Mouse (Mus musculus) brown adipose tissue, adult 24 weeks (tissue): Measurements from ENCODE around the gene Rab44. TPM values are rescaled to one million over a fixed set of nuclear protein-coding genes. Genes with fewer than 3 reads are reported as not detected.
"Not testable (repeated sequence)": the region's sequence is repeated elsewhere in the genome, so short reads cannot be mapped to it uniquely, and the experiment has no call there.

Experiments used
- H3K27ac ChIP-seq: fragments of 200-500 bp; replicated peaks from 2 replicates; pipeline ENCODE4 v1.5.1; 2012; ENCODE audit warnings: low read depth, mild to moderate bottlenecking, low read length
- H3K4me1 ChIP-seq: fragments of 200-500 bp; 2 replicates; pipeline ENCODE4 v1.6.1; 2012; ENCODE audit warnings: low read length, mixed read lengths; ENCODE audit not compliant: control insufficient read depth, insufficient read depth, insufficient read length
- H3K4me3 ChIP-seq: fragments of 200-500 bp; 2 replicates; pipeline ENCODE4 v1.5.1; 2012; ENCODE audit warnings: low read depth, mild to moderate bottlenecking, low read length, moderate library complexity; ENCODE audit not compliant: insufficient read depth
- polyA plus RNA-seq: library from polyadenylated mRNA; stranded (reverse); fragments of >200 nt; gene quantifications from 2 replicates; pipeline ENCODE4 v1.2.4, GENCODE M21; 2012; ENCODE audit not compliant: missing spikeins, insufficient read depth, insufficient read length

Rab44 gene
- polyA plus RNA-seq, 1 experiment: 0.32 TPM

- Histone ChIP-seq H3K4me3 (no peak overlapping the region), H3K4me1 (no peaks in the 10 kb centered on the region; the same call in 1 of the 2 replicates), H3K27ac (no peak overlapping the region)
These were observed 16.9 kb upstream of the Rab44 start for GRCm38 (mm10) chr17:29096851-29097561.

DNA sequence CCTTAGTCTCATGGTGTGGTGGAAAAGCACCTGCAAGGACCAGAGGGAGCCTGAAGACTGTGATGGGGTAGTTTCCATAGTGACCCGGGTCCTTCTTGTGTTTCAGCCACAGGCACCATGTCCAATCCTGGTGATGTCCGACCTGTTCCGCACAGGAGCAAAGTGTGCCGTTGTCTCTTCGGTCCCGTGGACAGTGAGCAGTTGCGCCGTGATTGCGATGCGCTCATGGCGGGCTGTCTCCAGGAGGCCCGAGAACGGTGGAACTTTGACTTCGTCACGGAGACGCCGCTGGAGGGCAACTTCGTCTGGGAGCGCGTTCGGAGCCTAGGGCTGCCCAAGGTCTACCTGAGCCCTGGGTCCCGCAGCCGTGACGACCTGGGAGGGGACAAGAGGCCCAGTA is 15.7 kb upstream of the Rab44 start:
- Histone ChIP-seq H3K27ac (no peak overlapping the region), H3K4me3 (no peak overlapping the region), H3K4me1 (no peaks in the 10 kb centered on the region; the same call in 1 of the 2 replicates)

DNA sequence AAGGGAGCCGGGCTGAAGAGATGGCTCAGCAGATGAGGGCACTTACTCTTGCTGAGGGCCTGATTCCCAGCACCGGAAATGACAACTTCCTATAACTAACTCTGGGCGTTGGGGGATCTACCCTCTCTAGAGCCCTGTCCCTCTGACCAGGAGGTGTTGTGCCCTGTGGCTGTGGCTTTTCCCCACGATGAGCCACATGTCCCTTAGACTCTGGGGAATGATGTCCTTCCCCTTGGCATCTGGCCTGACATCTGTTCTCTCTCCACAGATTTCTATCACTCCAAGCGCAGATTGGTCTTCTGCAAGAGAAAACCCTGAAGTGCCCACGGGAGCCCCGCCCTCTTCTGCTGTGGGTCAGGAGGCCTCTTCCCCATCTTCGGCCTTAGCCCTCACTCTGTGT is 14.9 kb upstream of the Rab44 start:
- H3K27ac ChIP-seq: no peak overlapping the region
- H3K4me1 ChIP-seq: no peaks in the 10 kb centered on the region; the same call in 1 of the 2 replicates
- H3K4me3 ChIP-seq: no peak overlapping the region

DNA sequence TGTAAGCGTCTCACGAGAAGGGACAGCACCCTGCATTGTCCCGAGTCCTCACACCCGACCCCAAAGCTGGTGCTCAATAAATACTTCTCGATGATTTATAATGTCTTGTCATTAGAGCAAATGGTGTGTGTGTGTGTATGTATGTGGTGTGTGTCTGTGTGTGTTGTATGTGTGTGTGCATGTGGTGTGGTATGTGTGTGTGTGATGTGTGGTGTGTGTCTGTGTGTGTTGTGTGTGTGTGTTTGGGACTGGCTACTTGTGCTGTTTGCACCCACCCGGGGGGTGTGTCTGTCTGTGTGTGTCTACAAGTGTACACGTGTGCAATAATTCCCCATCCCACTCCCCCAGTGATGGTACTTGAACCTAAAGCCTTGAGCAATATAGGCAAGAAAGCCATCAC is 13.3 kb upstream of the Rab44 start:
- no peak overlapping the region for H3K27ac ChIP-seq
- H3K4me3 ChIP-seq: no peak overlapping the region
- no peaks in the 10 kb centered on the region; the same call in 1 of the 2 replicates for H3K4me1 ChIP-seq

GRCm38 (mm10) chr17:29110356-29110755 is 3.6 kb upstream of the Rab44 start:
- not testable (repeated sequence) for H3K4me3 ChIP-seq, H3K4me1 ChIP-seq, H3K27ac ChIP-seq

- H3K27ac ChIP-seq: no peak overlapping the region
- H3K4me1 ChIP-seq: peaks cover 3% of the 10 kb centered on the region; the same call in 1 of the 2 replicates
These were observed 2.6 kb upstream of the Rab44 start for GRCm38 (mm10) chr17:29111332-29111731.

DNA sequence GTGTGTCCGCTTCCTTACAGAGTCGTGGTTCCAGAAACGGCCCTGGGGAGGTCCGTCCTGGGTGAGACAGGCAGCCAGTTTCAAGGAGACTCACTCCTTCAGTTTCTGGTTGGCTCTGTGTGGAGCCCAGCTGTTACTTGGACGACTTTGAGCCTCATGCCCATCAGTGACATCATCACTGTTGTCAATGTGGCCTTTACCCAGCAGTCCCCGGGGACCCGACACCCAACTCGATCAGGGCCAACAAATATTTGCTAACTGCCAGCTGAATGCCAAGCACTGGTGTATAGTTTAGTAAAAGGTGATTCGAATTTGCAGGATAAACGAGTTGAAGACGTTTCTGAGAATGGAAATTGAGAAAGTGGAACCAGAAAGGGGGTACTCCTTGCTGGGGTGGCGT is 2.1 kb downstream of the Rab44 start:
- Histone ChIP-seq H3K4me1 (peaks cover 3% of the 10 kb centered on the region; the same call in 1 of the 2 replicates), H3K27ac (no peak overlapping the region), H3K4me3 (no peak overlapping the region)

More at GRCm38 (mm10) chr17:29111332-29111731, 2.6 kb upstream of the Rab44 start:
- H3K4me3 ChIP-seq: no peak overlapping the region

- Histone ChIP-seq H3K4me1 (peaks cover 3% of the 10 kb centered on the region; the same call in 1 of the 2 replicates), H3K4me3 (no peak overlapping the region), H3K27ac (no peak overlapping the region)
These were observed 3.2 kb downstream of the Rab44 start for GRCm38 (mm10) chr17:29117006-29117648.

GRCm38 (mm10) chr17:29118057-29118456 is 4.1 kb downstream of the Rab44 start:
- H3K4me1 ChIP-seq: peaks cover 3% of the 10 kb centered on the region
- H3K27ac ChIP-seq: no peak overlapping the region

GRCm38 (mm10) chr17:29120666-29121065 is 6.7 kb downstream of the Rab44 start:
- Histone ChIP-seq H3K27ac (no peak overlapping the region), H3K4me1 (peaks cover 5% of the 10 kb centered on the region), H3K4me3 (no peak overlapping the region)

More at GRCm38 (mm10) chr17:29118057-29118456, 4.1 kb downstream of the Rab44 start:
- no peak overlapping the region for H3K4me3 ChIP-seq

GRCm38 (mm10) chr17:29122817-29123216 is 8.9 kb downstream of the Rab44 start:
- Histone ChIP-seq H3K4me1 (peaks cover 3% of the 10 kb centered on the region), H3K4me3 (no peak overlapping the region), H3K27ac (no peak overlapping the region)

- H3K4me3 ChIP-seq: no peak overlapping the region
- H3K27ac ChIP-seq: peak overlapping the region; percentile 65
- peaks cover 3% of the 10 kb centered on the region for H3K4me1 ChIP-seq
These were observed 9.7 kb downstream of the Rab44 start for GRCm38 (mm10) chr17:29123578-29124174.

DNA sequence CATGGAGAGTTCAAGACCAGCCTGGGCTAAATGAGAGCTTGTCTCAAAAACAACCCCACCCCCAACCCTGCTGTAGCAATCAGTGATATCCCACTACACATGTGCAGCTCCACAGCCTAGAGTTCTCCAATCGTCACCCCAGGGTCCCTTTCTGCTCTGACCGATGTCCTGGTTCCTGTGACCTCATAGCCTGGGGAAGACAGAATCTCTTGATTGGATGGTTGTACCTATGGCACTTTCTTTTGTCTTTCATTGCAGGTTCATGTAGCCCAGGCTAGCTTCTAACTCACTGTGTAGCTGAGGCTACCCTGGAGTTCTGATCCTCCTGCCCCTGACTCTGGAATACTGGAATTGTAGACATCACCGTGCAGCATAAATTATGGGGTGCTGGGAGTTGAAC is 12.6 kb downstream of the Rab44 start:
- Histone ChIP-seq H3K27ac (no peak overlapping the region), H3K4me3 (no peak overlapping the region)

DNA sequence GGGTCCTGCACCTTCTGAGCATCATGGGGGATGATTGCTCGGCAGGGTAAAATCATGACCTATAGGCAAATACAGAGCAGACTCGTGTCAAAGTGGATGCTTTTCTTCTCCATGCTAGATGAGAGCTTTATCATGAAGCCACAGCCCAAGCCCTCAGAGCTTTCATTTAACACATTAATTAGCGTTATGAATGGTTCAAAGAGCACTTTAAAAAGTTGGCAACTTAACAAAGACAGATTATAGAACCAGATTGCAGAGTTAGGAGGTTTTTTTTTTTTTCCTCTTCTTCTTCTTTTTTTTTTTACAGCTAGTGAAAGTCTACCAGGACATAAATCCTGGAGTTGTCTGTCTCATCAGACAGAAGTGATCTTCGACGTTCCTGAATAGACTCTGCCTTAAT is 15.4 kb downstream of the Rab44 start:
- Histone ChIP-seq H3K4me3 (no peak overlapping the region), H3K4me1 (peaks cover 4% of the 10 kb centered on the region; the same call in 1 of the 2 replicates), H3K27ac (no peak overlapping the region)

More for the DNA sequence above, 12.6 kb downstream of the Rab44 start:
- H3K4me1 ChIP-seq: peaks cover 3% of the 10 kb centered on the region

DNA sequence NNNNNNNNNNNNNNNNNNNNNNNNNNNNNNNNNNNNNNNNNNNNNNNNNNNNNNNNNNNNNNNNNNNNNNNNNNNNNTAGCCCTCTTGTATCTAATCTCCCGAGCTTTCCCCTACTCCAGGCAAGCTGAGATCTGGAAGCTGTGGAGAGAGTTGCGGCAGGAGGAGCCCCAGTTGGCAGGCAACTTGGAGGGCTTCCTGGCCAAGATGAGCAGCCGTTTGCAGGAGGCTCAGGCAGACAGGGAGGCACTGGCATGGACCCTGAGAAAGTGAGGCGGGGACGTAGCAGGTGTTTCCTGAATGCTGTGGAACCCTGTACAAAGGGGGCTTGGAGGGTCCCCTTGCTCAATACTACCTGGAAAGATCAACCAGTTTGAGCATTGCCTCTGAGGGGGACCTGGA is 21.1 kb downstream of the Rab44 start:
- Histone ChIP-seq H3K4me1 (peaks cover 20% of the 10 kb centered on the region), H3K4me3 (no peak overlapping the region), H3K27ac (no peak overlapping the region)
